Mouse (Mus musculus) cortical plate, adult 2 months (tissue): ENCODE measurements around the gene Rps9.

Experiments used
- CTCF ChIP-seq: fragments of 200-500 bp; IDR thresholded peaks from 2 replicates; pipeline ENCODE4 v1.5.1; 2011; ENCODE audit warnings: mild to moderate bottlenecking, control low read depth, low read length; ENCODE audit not compliant: insufficient read depth; ENCODE audit errors: extremely low read depth
- POLR2A ChIP-seq: fragments of 200-500 bp; IDR thresholded peaks from 2 replicates; pipeline ENCODE4 v1.6.1; 2011; ENCODE audit warnings: mild to moderate bottlenecking, low read length, control low read depth; ENCODE audit not compliant: insufficient read depth; ENCODE audit errors: extremely low read depth

GRCm38 (mm10) chr7:3692382-3692986, 11.3 kb upstream of the Rps9 start, which contains the start of gene Tsen34:
- no peak for TF ChIP-seq CTCF
- no peak for TF ChIP-seq POLR2A
